Mouse (Mus musculus) brain, embryonic 14.5 days (tissue): Measurements from ENCODE around the gene Lrrc8a.

Source experiments
- CTCF ChIP-seq: fragments of 200-500 bp; IDR thresholded peaks from 2 replicates; pipeline ENCODE4 v1.5.1; 2012; ENCODE audit warnings: inconsistent platforms, mild to moderate bottlenecking, moderate library complexity, borderline replicate concordance; ENCODE audit not compliant: insufficient read depth, insufficient read length; ENCODE audit errors: extremely low read depth
- POLR2A ChIP-seq: fragments of 200-500 bp; IDR thresholded peaks from 2 replicates; pipeline ENCODE4 v1.6.1; 2012; ENCODE audit warnings: mild to moderate bottlenecking, inconsistent platforms, borderline replicate concordance; ENCODE audit not compliant: poor library complexity, insufficient read depth, insufficient read length, severe bottlenecking; ENCODE audit errors: extremely low read depth

DNA sequence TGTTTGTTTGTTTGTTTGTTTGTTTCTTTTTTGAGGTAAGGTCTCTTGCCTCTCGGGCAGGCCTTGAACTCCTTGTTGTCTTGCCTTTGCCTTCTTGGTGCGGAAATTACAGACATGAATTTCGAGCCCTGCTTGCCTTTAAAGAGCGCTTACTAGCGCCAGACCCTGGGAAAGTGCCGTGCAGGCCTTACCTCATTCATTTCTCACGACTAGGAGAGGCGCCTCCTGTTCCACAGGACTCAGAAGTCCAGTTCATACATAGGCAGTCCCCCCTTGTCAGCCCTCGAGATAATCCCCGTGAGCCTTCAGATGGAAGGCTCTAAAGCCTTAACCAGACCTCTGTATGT, 49.5 kb downstream of the Lrrc8a start:
- TF ChIP-seq CTCF (no peak), POLR2A (no peak)
